Comparison of ENCODE assay signal across 8 mouse cellular contexts in the genomic region with DNA sequence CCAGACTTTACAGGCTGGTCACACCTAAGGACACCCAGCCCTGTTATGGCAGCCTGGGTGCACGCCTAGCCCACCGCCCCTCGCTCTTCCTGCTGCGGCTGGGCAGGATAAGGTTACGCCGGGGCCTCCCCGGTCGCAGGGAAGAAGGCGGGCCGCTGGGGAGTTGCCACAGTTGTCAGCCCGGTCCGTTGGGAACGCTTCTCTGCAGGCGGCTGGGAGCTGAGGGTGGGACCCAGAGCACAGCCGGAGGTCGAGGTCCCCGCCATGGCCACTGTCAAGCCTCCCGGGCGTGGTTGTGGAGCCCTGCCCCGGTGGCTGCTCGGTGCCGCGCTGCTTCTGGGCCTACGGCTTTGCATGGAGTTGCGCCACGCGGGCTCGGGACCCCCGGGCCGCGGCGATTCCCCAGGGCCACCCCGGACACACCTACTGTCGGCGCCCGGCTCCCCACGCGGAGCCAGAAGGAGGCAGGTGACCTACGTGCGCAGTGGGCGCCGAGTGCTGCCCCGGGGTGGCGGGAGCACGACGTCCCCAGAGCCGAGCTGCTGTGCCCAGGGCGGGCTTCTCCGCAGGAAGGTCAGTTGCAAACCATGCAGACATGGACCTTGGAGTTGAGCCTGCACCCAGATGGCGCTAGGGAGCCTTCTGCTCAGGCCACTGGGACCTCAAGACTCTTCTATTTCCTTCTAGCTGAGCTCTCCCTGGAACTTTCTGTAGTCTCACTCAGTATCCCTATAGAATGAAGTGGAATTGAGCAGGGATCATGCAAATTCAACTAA. TPM values are rescaled to one million over a fixed set of nuclear protein-coding genes. Genes with fewer than 3 reads are reported as not detected.
DNase-seq lines count a peak whose midpoint lies in the region; ATAC-seq and TF ChIP-seq lines count a peak whose summit lies in the region.

TSS of gene Mettl24 (plus strand) at position 191 of the 776 bp plus-strand sequence.

- H3K9me3 ChIP-seq in E14TG2a.4 (ENCODE audit: low read length): no peaks in the 10 kb centered on the region
- no peaks in the 10 kb centered on the region for H3K9me3 ChIP-seq in forebrain, embryonic 12.5 days
- H3K9me3 ChIP-seq in heart, embryonic 14.5 days (ENCODE audit: control insufficient read depth, low read length): no peaks in the 10 kb centered on the region
- no peaks in the 10 kb centered on the region for H3K9me3 ChIP-seq in kidney, embryonic 16.5 days (ENCODE audit: low read length)
- no peaks in the 10 kb centered on the region for H3K9me3 ChIP-seq in liver, embryonic 11.5 days (ENCODE audit: control insufficient read depth, low read length)
- no peaks in the 10 kb centered on the region for H3K9me3 ChIP-seq in neural tube, embryonic 12.5 days

- peaks cover 12% of the 10 kb centered on the region for H3K4me1 ChIP-seq in E14TG2a.4 (replicated peaks; ENCODE audit: low read depth, low read length)
- H3K4me1 ChIP-seq in brown adipose tissue, adult 24 weeks (ENCODE audit: control insufficient read depth, insufficient read depth, insufficient read length, low read length): no peaks in the 10 kb centered on the region
- H3K4me1 ChIP-seq in forebrain, embryonic 12.5 days: peaks cover 19% of the 10 kb centered on the region
- peaks cover 5 to 13% of the 10 kb centered on the region in 2 experiments; a peak in 3 of 4 replicates for H3K4me1 ChIP-seq in heart, embryonic 14.5 days (ENCODE audit: control insufficient read depth in 2 of 2, insufficient read depth in 2 of 2, low read length in 2 of 2)
- peaks cover 6% of the 10 kb centered on the region; the same call in 1 of the 2 replicates for H3K4me1 ChIP-seq in kidney, embryonic 16.5 days (ENCODE audit: insufficient read depth, low read length)
- no peaks in the 10 kb centered on the region for H3K4me1 ChIP-seq in liver, embryonic 11.5 days (replicated peaks; ENCODE audit: control insufficient read depth, insufficient read depth, low read length)
- H3K4me1 ChIP-seq in neural tube, embryonic 12.5 days: peaks cover 7% of the 10 kb centered on the region

- H3K9ac ChIP-seq in forebrain, embryonic 12.5 days: peak within 1 kb of the TSS; percentile 65
- H3K9ac ChIP-seq in heart, embryonic 14.5 days (ENCODE audit: low read length): peak within 1 kb of the TSS; percentile 90
- peak within 1 kb of the TSS; percentile 72 for H3K9ac ChIP-seq in kidney, embryonic 16.5 days (replicated peaks; ENCODE audit: low read length)
- H3K9ac ChIP-seq in liver, embryonic 11.5 days (ENCODE audit: low read depth, low read length): peak within 1 kb of the TSS; percentile 69
- H3K9ac ChIP-seq in neural tube, embryonic 12.5 days: peak within 1 kb of the TSS; percentile 67

- peak within 1 kb of the TSS; percentile 82 for H3K4me3 ChIP-seq in E14TG2a.4 (replicated peaks; ENCODE audit: low read length)
- H3K4me3 ChIP-seq in brown adipose tissue, adult 24 weeks (ENCODE audit: insufficient read depth, low read depth, low read length): peak within 1 kb of the TSS; percentile 59
- peak within 1 kb of the TSS; percentile 54 for H3K4me3 ChIP-seq in forebrain, embryonic 12.5 days (replicated peaks)
- peak within 1 kb of the TSS; percentile 67 to 91 for H3K4me3 ChIP-seq in heart, embryonic 14.5 days (ENCODE audit: control insufficient read depth in 1 of 2, insufficient read depth in 1 of 2, low read depth in 1 of 2, low read length in 2 of 2)
- H3K4me3 ChIP-seq in kidney, embryonic 16.5 days (ENCODE audit: low read length): peak within 1 kb of the TSS; percentile 54
- peak within 1 kb of the TSS; percentile 57 for H3K4me3 ChIP-seq in liver, embryonic 11.5 days (ENCODE audit: low read depth, low read length)
- peak within 1 kb of the TSS; percentile 51 for H3K4me3 ChIP-seq in neural tube, embryonic 12.5 days

- H3K27ac ChIP-seq in brown adipose tissue, adult 24 weeks (replicated peaks; ENCODE audit: low read depth, low read length): peak within 1 kb of the TSS; percentile 5; the same call in 1 of the 2 replicates
- no peak within 1 kb of the TSS for H3K27ac ChIP-seq in forebrain, embryonic 12.5 days
- peak within 1 kb of the TSS; percentile 70 to 75 for H3K27ac ChIP-seq in heart, embryonic 14.5 days (replicated peaks in 1 of 2; ENCODE audit: control insufficient read depth in 1 of 2, insufficient read depth in 1 of 2, low read depth in 2 of 2, low read length in 2 of 2)
- no peak within 1 kb of the TSS for H3K27ac ChIP-seq in kidney, embryonic 16.5 days (ENCODE audit: low read length)
- H3K27ac ChIP-seq in liver, embryonic 11.5 days (ENCODE audit: low read depth, low read length): no peak within 1 kb of the TSS
- no peak within 1 kb of the TSS for H3K27ac ChIP-seq in neural tube, embryonic 12.5 days

- TF ChIP-seq CTCF in E14TG2a.4 (conservative IDR thresholded peaks at IDR 0.05; ENCODE audit: low read length): 0 out of 2 replicates have a peak, but pooled peaks have one; percentile 11

- H3K4me2 ChIP-seq in forebrain, embryonic 12.5 days: peak within 1 kb of the TSS; percentile 99
- peak within 1 kb of the TSS; percentile 97 for H3K4me2 ChIP-seq in heart, embryonic 14.5 days (ENCODE audit: low read length)
- peak within 1 kb of the TSS; percentile 72 for H3K4me2 ChIP-seq in kidney, embryonic 16.5 days (replicated peaks; ENCODE audit: low read depth, low read length)
- peak within 1 kb of the TSS; percentile 90 for H3K4me2 ChIP-seq in liver, embryonic 11.5 days
- H3K4me2 ChIP-seq in neural tube, embryonic 12.5 days (replicated peaks): peak within 1 kb of the TSS; percentile 99

- no peaks in the 10 kb centered on the region for H3K36me3 ChIP-seq in E14TG2a.4 (ENCODE audit: insufficient read depth, low read length)
- H3K36me3 ChIP-seq in forebrain, embryonic 12.5 days (replicated peaks): no peaks in the 10 kb centered on the region
- H3K36me3 ChIP-seq in heart, embryonic 14.5 days (ENCODE audit: control insufficient read depth, insufficient read depth, low read length): no peaks in the 10 kb centered on the region
- no peaks in the 10 kb centered on the region for H3K36me3 ChIP-seq in kidney, embryonic 16.5 days (ENCODE audit: insufficient read depth, low read length)
- H3K36me3 ChIP-seq in liver, embryonic 11.5 days (ENCODE audit: control insufficient read depth, insufficient read depth, low read length): no peaks in the 10 kb centered on the region
- no peaks in the 10 kb centered on the region for H3K36me3 ChIP-seq in neural tube, embryonic 12.5 days

- DNase-seq in liver, embryonic 11.5 days (ENCODE audit: low spot score): peak; percentile 77
- peak; percentile 44 for DNase-seq in thymus, postnatal 4 days

- peaks cover 45% of the 10 kb centered on the region for H3K27me3 ChIP-seq in E14TG2a.4 (ENCODE audit: insufficient read depth, low read length)
- H3K27me3 ChIP-seq in forebrain, embryonic 12.5 days: peaks cover 16% of the 10 kb centered on the region; the same call in 1 of the 2 replicates
- no peaks in the 10 kb centered on the region for H3K27me3 ChIP-seq in heart, embryonic 14.5 days (ENCODE audit: control insufficient read depth, insufficient read depth, low read length)
- no peaks in the 10 kb centered on the region for H3K27me3 ChIP-seq in kidney, embryonic 16.5 days (ENCODE audit: insufficient read depth, low read length)
- peaks cover 22% of the 10 kb centered on the region for H3K27me3 ChIP-seq in liver, embryonic 11.5 days (replicated peaks; ENCODE audit: control insufficient read depth, insufficient read depth, low read length)
- H3K27me3 ChIP-seq in neural tube, embryonic 12.5 days (replicated peaks): no peaks in the 10 kb centered on the region

- ATAC-seq in forebrain, embryonic 12.5 days (ENCODE audit: low FRiP score): peak; percentile 76
- ATAC-seq in heart, embryonic 14.5 days (ENCODE audit: insufficient number of reproducible peaks, insufficient read depth, low FRiP score, low read depth): peak; percentile 92
- ATAC-seq in kidney, embryonic 16.5 days (ENCODE audit: low FRiP score, low TSS enrichment): peak; percentile 95
- ATAC-seq in liver, embryonic 11.5 days (replicated peaks; ENCODE audit: low FRiP score): peak; percentile 64
- peak; percentile 79 for ATAC-seq in neural tube, embryonic 12.5 days (ENCODE audit: low FRiP score, low read depth)

- under 1% methylated on average over 50 of the region's 50 CpGs for WGBS in forebrain, embryonic 12.5 days
- under 1% methylated on average over 49 of the region's 50 CpGs for WGBS in heart, embryonic 14.5 days
- WGBS in kidney, embryonic 16.5 days: 0% methylated on average over 50 of the region's 50 CpGs
- under 1% methylated on average over 50 of the region's 50 CpGs for WGBS in liver, embryonic 11.5 days
- under 1% methylated on average over 50 of the region's 50 CpGs for WGBS in neural tube, embryonic 12.5 days

RNA-seq across cellular contexts. Expression of gene Mettl24, which starts in this region (rescaled TPM):
- polyA plus RNA-seq in brown adipose tissue, adult 24 weeks (2012; ENCODE audit: insufficient read depth, insufficient read length, missing spikeins): 1.1 and 1.8 TPM in 2 replicates
- polyA plus RNA-seq in forebrain, embryonic 12.5 days (2016; fragmentation: Nextera tagmentation; extraction: Ambion mirVana): 0.63 and 0.73 TPM in 2 replicates
- polyA plus RNA-seq in heart, embryonic 14.5 days (2014; fragmentation: Nextera tagmentation; extraction: Ambion mirVana): 3.6 and 3.8 TPM in 2 replicates
- 2.1 and 2.7 TPM in 2 replicates for polyA plus RNA-seq in kidney, embryonic 16.5 days (2015; fragmentation: Nextera tagmentation; extraction: Ambion mirVana)
- polyA plus RNA-seq in liver, embryonic 11.5 days (2014; fragmentation: Nextera tagmentation; extraction: Ambion mirVana): 1.1 and 1.7 TPM in 2 replicates
- 0.98 and 1.1 TPM in 2 replicates for polyA plus RNA-seq in neural tube, embryonic 12.5 days (2016; fragmentation: Nextera tagmentation; extraction: Ambion mirVana)

Comparison
In these comparisons a context has a peak if more than half of its experiments do, and no peak if none do; other contexts are left out.
1. Peak in ATAC-seq, H3K4me3 ChIP-seq, H3K9ac ChIP-seq and H3K4me2 ChIP-seq in forebrain, embryonic 12.5 days; RNA of the gene not detected or under 1 TPM.
2. H3K27ac ChIP-seq: peak in brown adipose tissue, adult 24 weeks (single experiment) and heart, embryonic 14.5 days (2 of 2); none in forebrain, embryonic 12.5 days (single experiment), kidney, embryonic 16.5 days (single experiment), liver, embryonic 11.5 days (single experiment) and neural tube, embryonic 12.5 days (single experiment).
3. Peak in every context shown above with its lines, with median percentiles within 50 percentile points of each other: H3K4me3 ChIP-seq, ATAC-seq, H3K4me2 ChIP-seq and H3K9ac ChIP-seq.